Mouse (Mus musculus) gastrocnemius, adult 18-20 months (tissue): ENCODE results near the gene Atp5b. TPM values are rescaled to one million over a fixed set of nuclear protein-coding genes. Genes with fewer than 3 reads are reported as not detected.
"Not testable (repeated sequence)": the region's sequence is repeated elsewhere in the genome, so short reads cannot be mapped to it uniquely, and the experiment has no call there.

ENCODE experiments used
- DNase-seq: peaks from one replicate; pipeline ENCODE4 v3.0.0; 2021; ENCODE audit warnings: low spot score
- long read RNA-seq, 2 experiments: library from polyadenylated mRNA; stranded (forward); transcript quantifications; one replicate each; pipeline ENCODE4 v2.0.0; 2021
- total RNA-seq, 2 experiments: library from RNA; stranded (reverse); gene quantifications; 2 replicates each; pipeline ENCODE4 v1.2.3; 2021

Atp5b gene
- 1,000 to 10,000 TPM; 3,383 to 3,450 TPM for total RNA-seq
- long read RNA-seq, experiment 1, transcript Atp5b-205 (5 exons, 1,131 nt), result minor isoform, 14 of 3,884 reads
- long read RNA-seq, experiment 1, transcript Atp5b-201 (10 exons, 1,916 nt), result major isoform, 2,498 of 3,884 reads
- long read RNA-seq, experiment 1, partial matches to known transcripts, result 1,352 of 3,884 reads
- long read RNA-seq, experiment 1, other reads (novel, unspliced or antisense), result 20 of 3,884 reads
- long read RNA-seq, experiment 2, transcript Atp5b-205 (5 exons, 1,131 nt), result minor isoform, 11 of 3,014 reads
- long read RNA-seq, experiment 2, transcript Atp5b-201 (10 exons, 1,916 nt), result major isoform, 1,817 of 3,014 reads
- long read RNA-seq, experiment 2, partial matches to known transcripts, result 1,172 of 3,014 reads
- long read RNA-seq, experiment 2, other reads (novel, unspliced or antisense), result 14 of 3,014 reads

DNA sequence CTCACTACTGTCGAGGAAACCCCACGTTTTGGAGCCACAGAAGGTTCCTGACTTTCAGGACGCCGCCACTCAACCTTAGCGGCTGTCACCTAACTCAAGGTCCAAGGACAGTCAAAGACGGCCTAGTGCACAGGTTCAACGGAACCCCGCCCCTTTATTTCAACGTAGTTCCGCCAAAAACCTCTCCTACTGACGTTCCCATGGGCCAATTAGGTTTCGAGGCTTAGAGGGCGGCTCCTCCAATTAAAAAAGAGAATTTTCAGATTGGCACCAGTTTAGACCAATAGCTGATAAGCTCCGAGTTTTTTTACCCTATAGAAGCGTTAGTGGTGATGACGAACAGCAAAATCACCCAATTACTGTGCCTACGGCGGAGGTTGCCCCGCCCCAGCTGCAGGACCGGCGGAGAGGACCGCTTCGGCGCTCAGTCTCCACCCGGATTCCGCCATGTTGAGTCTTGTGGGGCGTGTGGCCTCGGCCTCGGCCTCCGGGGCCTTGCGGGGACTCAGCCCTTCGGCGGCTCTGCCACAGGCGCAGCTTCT lies at the start of gene Atp5b:
Gene Atp5b (plus strand): TSS at position 394 of the 542 bp plus-strand sequence.
- DNase-seq, result peak; percentile 100

DNA sequence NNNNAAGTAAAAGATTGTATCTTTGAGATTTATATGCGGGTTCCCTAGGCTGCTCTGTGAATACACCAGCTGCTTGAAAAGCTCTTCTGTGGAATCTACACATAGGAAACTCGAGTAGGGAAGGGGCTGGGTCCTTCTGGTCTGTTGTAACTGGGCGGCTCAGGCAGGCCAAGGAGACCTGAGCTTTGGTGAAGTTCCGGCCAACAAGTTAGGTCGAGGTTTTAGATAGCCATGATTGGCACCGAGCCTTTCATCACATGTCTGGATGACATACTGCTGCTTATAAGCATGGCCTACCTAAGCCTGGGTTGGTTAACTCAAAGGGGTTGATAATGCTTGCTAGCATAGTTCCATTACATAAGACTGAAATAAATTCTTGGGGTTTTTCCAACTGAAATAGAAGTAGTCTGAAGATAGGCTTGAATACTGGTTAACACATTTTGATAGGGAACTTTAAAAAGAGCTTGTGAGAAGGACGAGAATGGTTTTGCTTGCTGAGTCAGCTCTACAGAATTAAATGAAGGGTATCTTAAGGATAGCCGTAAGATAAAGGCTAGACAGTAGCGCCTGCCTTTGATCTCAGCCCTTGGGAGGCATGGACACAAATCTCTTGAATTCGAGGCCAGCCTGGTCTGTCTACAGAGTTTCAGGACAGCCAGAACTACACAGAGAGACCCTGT lies 46.2 kb upstream of the Atp5b start:
- peak; percentile 89 for DNase-seq

DNA sequence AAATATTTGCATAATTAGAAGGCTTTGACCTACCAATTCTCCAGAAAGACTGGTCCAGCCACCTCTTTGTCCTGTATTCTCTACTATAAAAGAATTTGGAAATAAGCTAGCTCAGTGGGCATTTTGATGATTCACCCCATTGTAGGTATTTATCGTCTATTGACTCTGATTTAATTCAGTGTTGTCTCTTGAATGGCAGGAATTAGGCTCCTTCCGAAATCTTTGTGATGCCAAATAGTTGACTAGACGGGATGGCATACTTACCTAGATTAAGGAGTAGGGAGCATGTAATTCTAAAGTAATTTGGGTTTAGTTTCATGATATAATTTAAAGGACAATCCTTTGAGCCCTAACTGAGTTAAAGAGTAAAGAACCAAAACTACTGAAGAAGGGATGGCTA lies 45.2 kb upstream of the Atp5b start:
- no peak for DNase-seq

DNA sequence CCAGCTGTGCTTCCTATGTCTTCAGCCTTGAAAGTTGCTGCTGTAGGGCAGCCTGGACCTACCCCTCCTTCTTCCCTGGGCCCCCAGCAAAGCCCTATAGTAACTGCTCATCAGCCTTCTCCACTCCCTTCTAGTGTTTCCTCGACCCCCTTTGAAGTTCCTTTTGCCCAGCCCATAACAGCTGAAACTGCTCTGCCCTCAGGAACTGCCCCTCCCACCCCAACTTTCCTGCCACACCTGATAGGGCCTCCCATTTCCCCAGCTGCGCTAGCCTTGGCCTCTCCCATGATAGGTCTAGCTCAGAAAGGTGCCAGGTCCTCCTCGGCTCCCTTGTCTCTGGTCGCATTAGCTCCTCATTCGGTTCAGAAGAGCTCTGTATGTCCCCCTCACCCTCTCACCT lies 43.9 kb upstream of the Atp5b start:
- peak; percentile 26 for DNase-seq

DNA sequence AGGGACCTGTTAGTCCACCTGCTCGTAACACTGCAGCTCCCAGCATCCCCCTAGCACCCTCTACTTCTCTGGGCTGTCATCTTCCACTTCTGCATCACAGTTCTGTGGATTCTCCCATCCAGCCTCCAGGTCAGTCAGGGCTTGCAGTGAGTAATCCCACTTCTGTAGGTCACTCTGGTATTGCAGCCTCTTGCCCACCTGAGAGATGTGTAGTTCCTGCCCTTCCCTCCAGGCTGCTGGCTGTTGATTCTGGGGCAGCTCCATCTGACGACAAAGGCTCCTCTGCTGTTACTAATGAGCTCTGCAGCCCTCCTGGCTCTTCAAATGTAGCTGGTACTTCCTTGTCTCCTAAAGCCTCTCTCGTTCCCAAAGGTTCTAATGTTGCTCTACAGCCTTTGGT lies 43.2 kb upstream of the Atp5b start:
- no peak for DNase-seq

DNA sequence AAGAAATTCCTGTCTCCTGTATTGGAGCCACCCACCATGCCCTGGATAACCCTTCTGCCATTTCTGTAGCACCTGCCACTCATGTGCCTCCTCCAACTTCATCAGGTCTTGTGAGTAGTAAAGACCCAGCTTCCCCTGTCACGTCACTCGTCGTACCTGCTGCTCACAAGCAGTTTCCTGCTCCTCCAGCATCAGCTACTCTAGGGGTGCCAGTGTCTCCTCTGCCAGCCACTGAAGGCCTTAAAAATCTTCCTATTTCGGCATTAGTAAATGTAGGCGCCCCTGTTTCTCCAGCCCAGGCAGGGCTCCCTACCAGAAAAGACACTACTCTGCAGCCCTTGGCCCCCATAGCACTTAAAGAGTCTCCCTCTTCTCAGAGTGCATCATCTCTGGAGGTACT lies 42.8 kb upstream of the Atp5b start:
- DNase-seq, result no peak

DNA sequence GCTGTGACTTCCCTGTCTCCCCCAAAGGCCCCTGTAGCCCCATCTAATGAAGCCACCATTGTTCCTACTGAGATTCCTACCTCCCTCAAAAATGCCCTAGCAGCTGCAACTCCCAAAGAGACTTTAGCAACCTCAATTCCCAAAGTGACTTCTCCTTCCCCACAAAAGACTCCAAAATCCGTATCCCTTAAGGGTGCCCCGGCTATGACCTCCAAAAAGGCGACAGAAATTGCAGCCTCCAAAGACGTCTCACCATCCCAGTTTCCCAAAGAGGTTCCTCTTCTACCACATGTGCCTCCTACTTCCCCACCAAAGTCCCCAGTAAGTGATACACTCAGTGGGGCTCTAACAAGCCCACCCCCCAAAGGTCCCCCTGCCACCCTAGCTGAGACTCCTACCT lies 41.4 kb upstream of the Atp5b start:
- DNase-seq, result no peak

DNA sequence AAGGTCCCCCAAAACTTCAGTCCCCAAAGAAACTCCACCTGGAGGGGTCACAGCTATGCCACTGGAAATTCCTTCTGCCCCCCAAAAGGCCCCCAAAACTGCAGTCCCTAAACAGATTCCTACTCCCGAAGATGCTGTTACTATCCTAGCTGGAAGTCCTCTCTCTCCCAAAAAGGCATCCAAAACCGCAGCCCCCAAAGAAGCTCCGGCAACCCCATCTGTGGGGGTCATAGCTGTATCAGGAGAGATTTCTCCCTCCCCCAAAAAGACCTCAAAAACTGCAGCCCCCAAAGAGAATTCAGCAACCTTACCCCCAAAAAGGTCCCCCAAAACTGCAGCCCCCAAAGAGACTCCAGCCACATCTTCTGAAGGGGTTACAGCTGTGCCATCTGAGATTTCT lies 40.6 kb upstream of the Atp5b start:
- no peak for DNase-seq

DNA sequence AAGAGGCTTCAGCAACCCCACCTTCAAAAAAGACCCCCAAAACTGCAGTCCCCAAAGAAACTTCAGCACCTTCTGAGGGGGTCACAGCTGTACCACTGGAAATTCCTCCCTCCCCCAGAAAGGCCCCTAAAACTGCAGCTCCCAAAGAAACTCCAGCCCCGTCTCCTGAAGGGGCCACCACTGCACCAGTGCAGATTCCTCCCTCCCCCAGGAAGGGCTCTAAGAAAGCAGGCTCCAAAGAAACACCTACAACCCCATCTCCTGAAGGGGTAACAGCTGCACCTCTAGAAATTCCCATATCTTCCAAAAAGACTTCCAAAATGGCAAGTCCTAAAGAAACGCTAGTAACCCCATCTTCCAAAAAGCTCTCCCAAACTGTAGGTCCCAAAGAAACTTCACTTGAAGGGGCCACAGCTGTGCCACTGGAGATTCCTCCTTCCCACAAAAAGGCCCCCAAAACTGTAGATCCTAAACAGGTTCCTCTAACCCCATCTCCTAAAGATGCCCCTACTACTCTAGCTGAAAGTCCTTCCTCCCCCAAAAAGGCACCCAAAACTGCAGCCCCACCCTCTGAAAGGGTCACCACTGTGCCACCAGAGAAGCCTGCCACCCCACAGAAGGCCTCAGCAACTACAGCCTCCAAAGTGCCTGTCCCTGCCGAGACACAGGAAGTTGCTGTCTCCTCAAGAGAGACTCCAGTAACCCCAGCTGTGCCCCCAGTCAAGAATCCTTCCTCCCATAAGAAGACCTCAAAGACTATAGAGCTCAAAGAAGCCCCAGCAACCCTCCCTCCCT lies 39.8 kb upstream of the Atp5b start:
- DNase-seq, result no peak

DNA sequence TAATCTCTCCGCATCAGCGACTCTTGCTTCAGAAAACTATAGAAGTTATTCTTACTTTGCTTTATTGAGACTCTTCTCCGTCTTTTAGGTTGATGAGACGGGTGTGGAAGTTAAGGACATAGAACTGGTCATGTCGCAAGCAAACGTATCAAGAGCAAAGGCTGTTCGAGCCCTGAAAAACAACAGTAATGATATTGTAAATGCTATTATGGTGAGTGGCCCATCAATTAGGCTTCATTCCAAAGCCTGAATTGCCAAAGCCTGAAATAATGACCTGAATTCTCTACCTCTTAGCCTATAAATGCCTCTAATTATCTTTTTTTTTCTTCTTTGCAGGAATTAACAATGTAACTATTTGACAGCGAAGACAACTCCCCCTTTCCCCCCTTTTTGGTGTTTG lies 34.9 kb upstream of the Atp5b start:
- DNase-seq, result no peak

DNA sequence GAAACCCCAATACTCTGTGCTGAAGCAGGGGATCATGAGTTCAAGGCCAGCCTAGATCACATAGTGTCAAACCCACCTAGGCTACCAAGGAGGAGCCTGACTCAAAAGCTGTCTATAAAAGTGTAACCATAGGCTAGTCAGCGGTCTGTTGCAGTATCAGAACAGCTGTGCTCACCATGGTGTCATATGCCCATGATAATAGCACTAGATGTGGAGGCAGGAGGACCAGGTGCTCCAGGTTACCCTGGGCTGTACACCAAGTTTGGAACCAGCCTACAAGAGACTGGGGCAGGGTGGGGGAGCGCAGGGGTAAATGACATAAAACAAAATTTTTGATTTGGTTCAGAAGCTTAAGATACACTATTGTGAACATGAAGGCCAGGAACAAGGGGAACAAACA lies 33.3 kb upstream of the Atp5b start:
- no peak for DNase-seq

DNA sequence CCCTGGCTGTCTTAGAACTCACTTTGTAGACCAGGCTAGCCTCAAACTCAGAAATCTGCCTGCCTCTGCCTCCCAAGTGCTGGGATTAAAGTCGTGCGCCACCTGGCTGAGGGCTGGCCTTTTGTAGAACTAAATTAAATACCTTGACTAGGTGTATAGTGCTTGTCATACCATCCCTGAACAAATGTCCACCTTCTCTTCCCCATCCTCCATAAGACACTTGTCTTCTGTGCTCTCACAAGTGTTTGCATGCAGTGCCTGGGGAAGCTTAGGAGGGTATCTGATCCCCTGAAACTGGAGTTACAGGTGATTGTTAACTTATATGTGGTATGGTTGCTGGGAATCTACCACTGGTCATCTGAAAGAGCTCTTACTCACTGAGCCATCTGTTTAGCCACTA lies 32.7 kb upstream of the Atp5b start:
- DNase-seq, result no peak

DNA sequence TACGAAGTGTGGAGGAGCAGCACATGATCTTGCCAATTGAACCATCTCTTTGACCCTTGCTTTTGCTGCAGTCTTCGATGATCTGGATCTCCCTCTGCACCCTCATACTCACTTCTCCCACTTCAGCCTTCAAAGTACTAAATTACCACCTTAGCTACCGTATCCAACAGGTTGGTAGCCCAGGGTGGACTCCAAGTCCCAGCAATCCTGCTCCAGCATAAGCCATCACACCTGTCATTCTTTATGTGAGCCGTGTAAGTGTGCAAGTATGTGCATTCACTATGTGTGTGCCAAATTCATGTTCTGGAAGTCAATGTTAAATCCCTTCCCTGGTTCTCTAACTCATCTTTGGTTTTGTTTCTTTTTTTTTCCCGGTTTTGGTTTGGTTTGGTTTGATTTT lies 31.5 kb upstream of the Atp5b start:
- DNase-seq, result no peak

DNA sequence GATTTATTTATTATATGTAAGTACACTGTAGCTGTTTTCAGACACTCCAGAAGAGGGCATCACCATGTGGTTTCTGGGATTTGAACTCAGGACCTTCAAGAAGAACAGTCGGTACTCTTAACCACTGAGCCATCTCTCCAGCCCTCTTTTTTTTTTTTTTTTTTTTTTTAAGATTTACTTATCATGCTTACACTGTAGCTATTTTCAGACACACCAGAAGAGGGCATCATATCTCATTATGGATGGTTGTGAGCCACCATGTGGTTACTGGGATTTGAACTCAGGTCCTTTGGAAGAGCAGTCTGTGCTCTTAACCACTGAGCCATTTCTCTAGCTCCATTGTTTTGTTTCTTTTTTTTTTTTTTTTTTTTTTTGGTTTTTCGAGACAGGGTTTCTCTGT lies 30.9 kb upstream of the Atp5b start:
- DNase-seq, result not testable (repeated sequence)

DNA sequence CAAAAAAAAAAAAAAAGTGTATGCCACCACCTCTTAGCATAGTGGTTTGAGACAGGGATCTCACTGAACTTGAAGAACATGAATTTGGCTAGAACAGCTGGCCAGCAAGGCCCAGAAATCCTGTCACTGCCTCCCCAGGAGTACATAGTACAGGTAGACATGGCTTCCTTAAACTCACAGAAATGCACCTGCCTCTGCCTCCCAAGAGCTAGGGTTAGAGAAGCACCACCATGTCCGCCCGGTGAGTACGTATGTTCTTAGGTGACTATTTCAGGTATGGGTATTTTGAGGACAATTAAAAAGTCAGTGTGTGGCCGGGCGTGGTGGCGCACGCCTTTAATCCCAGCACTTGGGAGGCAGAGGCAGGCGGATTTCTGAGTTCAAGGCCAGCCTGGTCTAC lies 30.1 kb upstream of the Atp5b start:
- DNase-seq, result no peak

DNA sequence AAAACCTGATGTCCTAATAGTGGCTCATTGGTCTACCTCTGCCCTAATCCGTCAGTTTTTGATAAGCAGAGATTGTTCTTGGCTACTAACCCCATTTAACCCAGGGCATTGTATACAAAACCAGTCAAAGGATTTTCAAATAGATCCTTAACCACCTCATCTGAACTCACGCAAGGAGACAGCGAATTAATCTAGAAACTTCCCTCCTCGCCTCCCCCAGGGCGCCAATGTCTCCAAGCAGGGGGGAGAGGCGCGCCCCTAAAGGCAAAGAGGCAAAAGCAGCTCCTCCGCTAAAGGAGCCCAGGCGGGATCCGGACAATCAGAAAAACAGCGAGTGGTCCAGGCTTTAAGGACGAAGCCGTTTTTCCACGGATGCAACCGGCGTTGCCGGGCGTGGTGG lies 24.9 kb upstream of the Atp5b start:
- no peak for DNase-seq

DNA sequence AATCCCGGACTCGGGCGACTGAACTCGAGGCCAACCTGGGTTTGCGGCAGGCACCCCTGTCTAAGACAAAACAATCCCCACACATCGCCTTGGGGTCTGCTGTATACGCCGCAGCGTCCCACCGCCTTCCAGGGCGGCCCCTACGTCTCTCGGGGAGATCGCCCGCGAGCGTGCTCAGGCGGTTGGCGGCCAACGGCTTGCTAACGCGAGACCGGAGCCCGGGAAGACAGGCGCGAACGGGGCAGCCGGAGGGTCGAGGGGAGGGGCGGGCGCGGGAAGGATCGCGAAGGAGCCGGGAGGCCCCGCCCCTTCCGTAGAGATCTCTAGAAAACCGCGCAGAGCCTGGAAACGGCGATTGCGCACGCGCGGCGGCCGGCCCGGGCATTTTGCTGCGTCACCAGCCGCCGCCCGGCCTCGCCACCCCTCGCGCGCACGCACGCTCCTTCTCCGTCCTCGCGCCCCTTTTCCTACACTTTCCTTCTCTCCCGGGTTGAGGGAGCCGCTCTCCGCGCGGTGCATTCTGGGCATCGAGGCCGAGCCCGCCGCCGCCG lies 24.4 kb upstream of the Atp5b start, which contains the start of gene Ptges3:
Gene Ptges3 (plus strand): TSS at position 354 of the 551 bp plus-strand sequence.
- DNase-seq, result peak; percentile 95

DNA sequence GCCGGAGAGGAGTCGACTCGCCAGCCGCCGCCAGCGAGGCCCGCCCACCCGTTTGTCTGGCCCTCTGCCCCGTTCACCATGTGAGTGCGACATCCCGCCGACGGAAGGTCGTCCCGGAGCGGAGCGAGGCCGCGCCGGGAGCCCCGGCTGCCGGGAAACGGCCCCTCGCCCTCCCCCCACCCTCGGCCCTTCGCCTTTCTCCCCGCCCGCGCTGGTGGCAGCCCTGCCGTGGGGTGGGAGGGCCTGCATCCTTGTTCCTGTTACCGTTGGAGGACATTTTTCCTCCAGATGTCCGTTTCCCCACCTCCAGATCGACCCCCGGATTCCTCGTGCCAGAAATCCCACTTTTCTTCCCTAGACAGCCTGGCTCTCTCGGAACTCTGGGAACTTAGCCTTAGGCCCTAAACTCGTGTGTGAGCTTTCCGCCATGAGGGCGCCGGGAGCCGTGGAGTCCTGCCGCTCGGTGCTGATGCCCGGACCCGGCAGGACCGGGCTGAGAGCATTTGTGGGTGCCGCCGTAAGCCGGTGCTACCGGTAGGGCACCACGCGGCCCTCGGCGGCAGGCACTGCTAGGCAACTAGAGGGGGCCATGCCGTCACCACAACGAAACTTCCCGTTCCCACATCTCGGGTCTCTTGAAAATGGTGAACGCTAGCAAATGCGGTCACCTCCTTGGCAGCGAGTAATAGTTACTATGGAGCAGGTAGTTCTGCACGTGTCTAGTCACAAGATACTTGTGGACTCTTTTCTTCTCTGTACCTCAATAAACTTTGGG lies 23.7 kb upstream of the Atp5b start:
- peak; percentile 42 for DNase-seq

DNA sequence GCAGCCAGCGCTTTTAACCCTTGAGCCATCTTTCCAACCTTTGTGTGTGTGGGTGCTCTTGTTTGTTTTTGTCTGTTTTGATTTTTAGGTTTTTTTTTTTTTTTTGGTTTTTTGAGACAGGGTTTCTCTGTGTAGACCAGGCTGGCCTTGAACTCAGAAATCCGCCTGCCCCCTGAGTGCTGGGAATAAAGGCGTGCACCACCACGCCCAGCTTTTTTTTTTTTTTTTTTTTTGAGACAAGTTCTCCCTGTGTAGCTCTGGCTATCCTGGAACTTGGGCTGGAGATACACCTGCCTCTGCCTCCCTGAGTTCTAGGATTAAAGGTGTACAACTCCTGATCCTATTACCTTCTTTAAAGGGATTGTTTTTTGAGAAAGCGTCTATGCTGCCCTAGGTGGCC lies 22.0 kb upstream of the Atp5b start:
- DNase-seq, result no peak

DNA sequence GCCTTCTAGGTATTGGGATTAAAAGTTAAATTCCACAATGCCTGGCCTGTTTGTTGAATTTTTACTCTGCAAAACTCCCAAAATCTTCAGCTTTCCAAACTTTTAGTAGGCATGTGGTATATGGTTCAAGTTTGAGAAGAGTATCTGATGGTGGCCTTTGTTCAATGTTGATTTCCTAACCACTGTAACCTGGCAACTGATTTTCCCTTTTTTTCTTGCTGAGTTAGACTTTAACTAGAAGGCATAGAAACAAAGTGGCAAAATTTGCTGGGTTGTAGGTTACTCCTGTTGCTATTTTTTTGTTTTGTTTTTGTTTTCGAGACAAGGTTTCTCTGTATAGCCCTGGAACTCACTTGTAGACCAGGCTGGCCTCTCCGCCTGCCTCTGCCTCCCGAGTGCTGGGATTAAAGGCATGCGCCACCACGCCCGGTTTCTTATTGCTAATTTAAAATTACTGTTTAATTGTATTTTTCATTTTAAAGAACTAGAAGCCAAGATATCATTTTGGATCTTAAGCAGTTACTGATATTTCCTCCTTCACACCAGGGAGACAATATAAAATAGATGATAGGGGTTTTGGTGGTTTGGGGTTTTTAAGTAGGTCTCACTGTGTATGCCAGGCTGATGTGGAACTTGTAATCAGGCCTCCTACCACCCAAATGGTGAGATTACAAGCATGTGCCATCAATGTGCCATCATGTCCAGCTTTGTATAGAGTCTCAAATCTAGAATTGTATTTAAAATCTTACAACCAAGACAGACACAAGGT lies 20.7 kb upstream of the Atp5b start:
- no peak for DNase-seq
